Mouse (Mus musculus): Measurements from ENCODE around the gene Pdk2. TPM values are rescaled to one million over a fixed set of nuclear protein-coding genes. Genes with fewer than 3 reads are reported as not detected.

Gene Pdk2
- polyA plus RNA-seq, 1 experiment from 2014 or later = 113 TPM

DNA sequence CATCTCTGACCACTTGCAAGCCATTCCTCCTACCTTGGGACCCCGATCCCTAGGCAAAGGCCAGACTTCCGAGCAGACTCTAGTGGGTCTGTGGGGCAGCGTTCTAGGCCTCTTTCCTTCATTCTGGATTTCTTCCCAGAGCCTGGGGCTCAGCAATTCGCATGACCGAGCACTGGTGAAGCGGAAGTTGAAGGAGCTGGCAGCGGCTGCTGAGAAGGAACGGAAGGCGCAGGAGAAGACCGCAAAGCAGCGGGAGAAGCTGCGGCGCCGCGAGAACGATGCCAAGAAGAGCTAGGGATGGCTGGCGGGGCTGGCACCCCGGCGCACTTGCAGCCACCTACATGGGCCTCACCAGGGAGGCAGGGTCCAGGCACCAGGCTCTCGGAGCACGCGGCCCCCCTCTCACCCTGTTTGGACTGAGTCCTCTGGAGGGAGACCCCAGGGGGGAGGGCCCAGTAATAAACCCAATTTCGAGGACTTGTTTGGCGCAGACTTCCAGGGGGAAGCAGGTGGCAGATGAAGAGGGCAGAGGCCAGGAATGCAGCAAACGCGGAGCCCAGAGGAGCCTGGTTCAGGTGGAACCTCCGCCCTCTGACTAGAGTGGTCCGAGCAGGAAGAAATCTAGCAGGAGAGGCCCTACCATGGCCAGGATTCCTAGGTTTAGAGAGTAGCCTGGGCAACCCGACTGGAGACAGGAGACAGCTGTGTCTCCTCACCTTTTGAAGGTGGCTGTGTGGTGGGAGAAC is 16.5 kb downstream of the Pdk2 start:
- ATAC-seq (ENCODE audit: insufficient number of reproducible peaks, insufficient read depth, low FRiP score, low read depth) = no peak
- H3K9me3 ChIP-seq (ENCODE audit: control insufficient read depth, low read length) = 0 out of 2 replicates have a peak, but pooled peaks cover 3% of the 10 kb centered on the region
- no peak overlapping the region for H3K4me2 ChIP-seq (ENCODE audit: low read length)
- WGBS = 65% methylated on average over 29 of the region's 29 CpGs
- H3K27ac ChIP-seq (replicated peaks in 1 of 2; ENCODE audit: control insufficient read depth in 1 of 2, insufficient read depth in 1 of 2, low read depth in 2 of 2, low read length in 2 of 2) = no peak overlapping the region
- no peak overlapping the region for H3K4me3 ChIP-seq (ENCODE audit: control insufficient read depth in 1 of 2, insufficient read depth in 1 of 2, low read depth in 1 of 2, low read length in 2 of 2)
- no peaks in the 10 kb centered on the region; a peak in 1 of 4 replicates for H3K4me1 ChIP-seq (ENCODE audit: control insufficient read depth in 2 of 2, insufficient read depth in 2 of 2, low read length in 2 of 2)
- H3K27me3 ChIP-seq (ENCODE audit: control insufficient read depth, insufficient read depth, low read length) = peaks cover 6% of the 10 kb centered on the region; the same call in 1 of the 2 replicates
- peaks cover 85% of the 10 kb centered on the region for H3K36me3 ChIP-seq (ENCODE audit: control insufficient read depth, insufficient read depth, low read length)
- no peak overlapping the region for H3K9ac ChIP-seq (ENCODE audit: low read length)

DNA sequence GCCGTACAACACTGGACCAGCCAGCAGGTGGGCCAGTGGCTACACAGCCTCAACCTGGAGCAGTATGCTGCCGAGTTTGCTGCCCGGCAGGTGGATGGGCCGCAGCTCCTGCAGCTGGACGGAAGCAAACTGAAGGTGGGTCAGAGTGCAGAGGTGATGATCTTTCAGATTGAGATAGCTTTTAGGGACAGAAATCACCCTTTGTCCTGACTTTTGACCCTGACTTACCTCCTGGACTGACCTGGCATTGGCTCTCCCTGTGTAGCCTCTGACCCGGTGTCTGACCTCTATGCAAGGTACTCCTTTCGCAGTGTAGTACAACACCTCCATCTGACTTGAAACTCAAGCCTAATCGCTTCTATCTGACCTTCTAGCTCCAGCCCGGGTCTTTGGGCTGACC is 17.7 kb downstream of the Pdk2 start:
- H3K4me2 ChIP-seq (ENCODE audit: low read length) = no peak overlapping the region
- no peak overlapping the region for H3K27ac ChIP-seq (replicated peaks in 1 of 2; ENCODE audit: control insufficient read depth in 1 of 2, insufficient read depth in 1 of 2, low read depth in 2 of 2, low read length in 2 of 2)
- H3K4me3 ChIP-seq (ENCODE audit: control insufficient read depth in 1 of 2, insufficient read depth in 1 of 2, low read depth in 1 of 2, low read length in 2 of 2) = no peak overlapping the region
- ATAC-seq (ENCODE audit: insufficient number of reproducible peaks, insufficient read depth, low FRiP score, low read depth) = no peak
- H3K27me3 ChIP-seq (ENCODE audit: control insufficient read depth, insufficient read depth, low read length) = peaks cover 11% of the 10 kb centered on the region; the same call in 1 of the 2 replicates
- WGBS = 95% methylated on average over 9 of the region's 9 CpGs
- no peak overlapping the region for H3K9ac ChIP-seq (ENCODE audit: low read length)
- H3K4me1 ChIP-seq (ENCODE audit: control insufficient read depth in 2 of 2, insufficient read depth in 2 of 2, low read length in 2 of 2) = no peaks in the 10 kb centered on the region; a peak in 1 of 4 replicates
- peaks cover 76% of the 10 kb centered on the region for H3K36me3 ChIP-seq (ENCODE audit: control insufficient read depth, insufficient read depth, low read length)
- H3K9me3 ChIP-seq (ENCODE audit: control insufficient read depth, low read length) = 0 out of 2 replicates have a peak, but pooled peaks cover 3% of the 10 kb centered on the region

DNA sequence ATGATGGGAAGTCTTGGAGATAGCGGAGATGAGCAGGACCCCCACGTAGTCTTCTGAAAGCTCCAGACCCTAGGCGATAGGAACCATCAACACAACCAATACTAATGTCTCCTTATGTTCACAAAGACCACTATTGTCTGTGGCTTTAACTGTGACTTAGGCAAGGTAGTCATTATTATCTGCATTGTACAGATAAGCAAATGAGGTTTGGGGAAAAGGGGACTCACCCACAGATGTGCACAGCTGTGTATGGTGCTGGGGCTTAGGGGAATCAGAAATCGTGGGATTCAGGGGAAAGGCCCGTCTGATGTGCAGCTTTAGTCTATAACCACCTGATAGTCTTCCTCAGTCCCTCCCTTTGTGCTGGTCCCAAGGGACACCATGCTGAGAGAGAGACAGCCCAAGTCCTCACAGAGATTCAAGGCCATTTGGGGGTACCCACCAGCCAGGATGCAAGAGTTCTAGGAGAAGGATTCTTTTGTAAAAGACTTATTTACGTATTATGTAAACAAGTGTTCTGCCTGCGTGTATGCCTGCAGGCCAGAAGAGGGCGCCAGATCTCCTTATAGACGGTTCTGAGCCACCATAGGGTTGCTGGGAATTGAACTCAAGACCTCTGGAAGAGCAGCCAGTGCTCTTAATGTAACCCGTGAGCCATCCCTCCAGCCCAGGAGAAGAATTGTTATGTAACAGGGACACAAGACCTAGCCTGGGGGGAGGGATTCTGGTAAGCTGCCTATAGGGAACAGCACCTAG is 18.7 kb downstream of the Pdk2 start:
- Histone ChIP-seq H3K4me2 (ENCODE audit: low read length) (no peak overlapping the region), H3K27me3 (ENCODE audit: control insufficient read depth, insufficient read depth, low read length) (peaks cover 11% of the 10 kb centered on the region; the same call in 1 of the 2 replicates), H3K9me3 (ENCODE audit: control insufficient read depth, low read length) (0 out of 2 replicates have a peak, but pooled peaks cover 3% of the 10 kb centered on the region), H3K4me3 (ENCODE audit: control insufficient read depth in 1 of 2, insufficient read depth in 1 of 2, low read depth in 1 of 2, low read length in 2 of 2) (no peak overlapping the region), H3K36me3 (ENCODE audit: control insufficient read depth, insufficient read depth, low read length) (peaks cover 67% of the 10 kb centered on the region), H3K4me1 (ENCODE audit: control insufficient read depth in 2 of 2, insufficient read depth in 2 of 2, low read length in 2 of 2) (no peaks in the 10 kb centered on the region; a peak in 1 of 4 replicates), H3K27ac (replicated peaks in 1 of 2; ENCODE audit: control insufficient read depth in 1 of 2, insufficient read depth in 1 of 2, low read depth in 2 of 2, low read length in 2 of 2) (no peak overlapping the region), H3K9ac (ENCODE audit: low read length) (no peak overlapping the region)
- WGBS = 70% methylated on average over 10 of the region's 10 CpGs
- no peak for ATAC-seq (ENCODE audit: insufficient number of reproducible peaks, insufficient read depth, low FRiP score, low read depth)

DNA sequence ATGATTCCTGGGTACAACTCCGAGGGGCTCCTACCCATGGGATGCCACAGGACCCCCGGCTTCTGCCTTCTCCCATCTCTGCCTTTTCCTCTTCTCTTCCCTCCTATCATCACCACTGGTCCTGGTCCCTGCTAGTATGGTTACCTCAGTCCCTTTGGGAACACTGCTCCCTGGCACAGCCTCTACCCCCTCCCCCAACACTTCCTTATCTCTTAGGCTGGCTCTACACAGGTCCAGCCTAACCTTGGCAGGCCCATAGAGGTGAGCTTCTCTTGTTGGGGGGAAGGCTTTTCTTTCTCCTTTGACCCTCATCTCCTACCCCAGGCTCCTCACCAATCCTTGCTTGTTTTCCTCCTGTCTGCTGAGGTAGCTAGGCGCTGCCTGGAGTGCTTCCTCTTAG is 25.7 kb downstream of the Pdk2 start:
- ATAC-seq (ENCODE audit: insufficient number of reproducible peaks, insufficient read depth, low FRiP score, low read depth) = 0 out of 2 replicates have a peak, but pooled peaks have one; percentile 52

DNA sequence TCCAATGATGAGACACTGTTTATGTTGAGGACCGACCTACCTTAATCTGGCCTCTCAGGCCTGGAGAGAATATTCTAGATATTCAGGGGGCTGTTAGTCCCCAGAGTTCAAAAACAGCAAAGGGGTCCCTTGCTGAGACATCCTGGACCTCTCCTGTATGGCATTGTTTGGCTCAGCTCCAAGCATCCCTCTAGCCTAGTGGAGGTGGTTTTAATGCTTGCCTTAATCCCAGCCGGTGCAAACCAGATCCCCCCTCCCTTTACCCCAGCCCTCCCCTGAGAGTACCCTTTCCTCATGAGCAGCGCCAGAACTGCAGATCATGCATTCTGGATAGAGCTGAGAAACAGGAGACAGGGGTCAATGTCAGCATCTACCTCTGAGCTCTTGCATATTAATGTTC is 28.7 kb downstream of the Pdk2 start:
- H3K27me3 ChIP-seq (ENCODE audit: control insufficient read depth, insufficient read depth, low read length) = no peaks in the 10 kb centered on the region
- no peak for ATAC-seq (ENCODE audit: insufficient number of reproducible peaks, insufficient read depth, low FRiP score, low read depth)
- H3K9ac ChIP-seq (ENCODE audit: low read length) = no peak overlapping the region
- H3K36me3 ChIP-seq (ENCODE audit: control insufficient read depth, insufficient read depth, low read length) = peaks cover 6% of the 10 kb centered on the region; the same call in 1 of the 2 replicates
- H3K4me2 ChIP-seq (ENCODE audit: low read length) = no peak overlapping the region
- no peak overlapping the region for H3K4me3 ChIP-seq (ENCODE audit: control insufficient read depth in 1 of 2, insufficient read depth in 1 of 2, low read depth in 1 of 2, low read length in 2 of 2)
- no peaks in the 10 kb centered on the region for H3K9me3 ChIP-seq (ENCODE audit: control insufficient read depth, low read length)
- peaks cover 26 to 39% of the 10 kb centered on the region in 2 experiments for H3K4me1 ChIP-seq (ENCODE audit: control insufficient read depth in 2 of 2, insufficient read depth in 2 of 2, low read length in 2 of 2)
- H3K27ac ChIP-seq (replicated peaks in 1 of 2; ENCODE audit: control insufficient read depth in 1 of 2, insufficient read depth in 1 of 2, low read depth in 2 of 2, low read length in 2 of 2) = no peak overlapping the region
- 38% methylated on average over 3 of the region's 3 CpGs for WGBS

More for the DNA sequence above, 25.7 kb downstream of the Pdk2 start:
- Histone ChIP-seq H3K36me3 (ENCODE audit: control insufficient read depth, insufficient read depth, low read length) (peaks cover 16% of the 10 kb centered on the region; the same call in 1 of the 2 replicates), H3K4me2 (ENCODE audit: low read length) (no peak overlapping the region), H3K9me3 (ENCODE audit: control insufficient read depth, low read length) (no peaks in the 10 kb centered on the region), H3K4me3 (ENCODE audit: control insufficient read depth in 1 of 2, insufficient read depth in 1 of 2, low read depth in 1 of 2, low read length in 2 of 2) (no peak overlapping the region), H3K27ac (replicated peaks in 1 of 2; ENCODE audit: control insufficient read depth in 1 of 2, insufficient read depth in 1 of 2, low read depth in 2 of 2, low read length in 2 of 2) (0 out of 4 replicates have a peak overlapping the region, but pooled peaks of 1 of the 2 experiments have one; percentile 19), H3K4me1 (ENCODE audit: control insufficient read depth in 2 of 2, insufficient read depth in 2 of 2, low read length in 2 of 2) (peaks cover 17 to 27% of the 10 kb centered on the region in 2 experiments; a peak in 3 of 4 replicates), H3K27me3 (ENCODE audit: control insufficient read depth, insufficient read depth, low read length) (peaks cover 11% of the 10 kb centered on the region; the same call in 1 of the 2 replicates), H3K9ac (ENCODE audit: low read length) (peak overlapping the region; percentile 34; the same call in 1 of the 2 replicates)
- 41% methylated on average over 3 of the region's 3 CpGs for WGBS

DNA sequence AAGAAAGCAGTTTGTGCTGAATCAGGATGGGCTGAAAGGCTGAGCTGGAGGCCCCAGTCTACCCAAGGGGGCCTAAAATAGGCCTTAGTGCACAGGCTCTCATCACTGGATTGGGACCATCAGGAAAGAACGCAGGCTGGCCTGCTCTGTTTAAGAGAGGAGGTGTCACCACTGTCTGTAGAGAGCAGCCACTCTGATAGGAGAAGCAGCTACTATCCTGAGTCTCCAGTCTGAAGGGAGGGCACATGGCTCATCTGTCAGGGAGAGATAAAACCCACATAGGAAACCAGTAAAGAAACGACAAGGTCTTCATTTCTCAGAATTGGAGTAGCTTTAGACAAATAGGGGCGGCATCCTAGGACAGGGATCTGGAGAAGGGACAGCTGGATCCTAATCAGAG is 29.1 kb downstream of the Pdk2 start:
- H3K27ac ChIP-seq (replicated peaks in 1 of 2; ENCODE audit: control insufficient read depth in 1 of 2, insufficient read depth in 1 of 2, low read depth in 2 of 2, low read length in 2 of 2) = 0 out of 4 replicates have a peak overlapping the region, but pooled peaks of 1 of the 2 experiments have one; percentile 35
- H3K9me3 ChIP-seq (ENCODE audit: control insufficient read depth, low read length) = no peaks in the 10 kb centered on the region
- peaks cover 6% of the 10 kb centered on the region; the same call in 1 of the 2 replicates for H3K36me3 ChIP-seq (ENCODE audit: control insufficient read depth, insufficient read depth, low read length)
- 0 out of 2 replicates have a peak overlapping the region, but pooled peaks have one; percentile 18 for H3K9ac ChIP-seq (ENCODE audit: low read length)
- 27% methylated on average over 3 of the region's 3 CpGs for WGBS
- H3K4me3 ChIP-seq (ENCODE audit: control insufficient read depth in 1 of 2, insufficient read depth in 1 of 2, low read depth in 1 of 2, low read length in 2 of 2) = no peak overlapping the region
- H3K27me3 ChIP-seq (ENCODE audit: control insufficient read depth, insufficient read depth, low read length) = no peaks in the 10 kb centered on the region
- ATAC-seq (ENCODE audit: insufficient number of reproducible peaks, insufficient read depth, low FRiP score, low read depth) = no peak
- H3K4me1 ChIP-seq (ENCODE audit: control insufficient read depth in 2 of 2, insufficient read depth in 2 of 2, low read length in 2 of 2) = peaks cover 27 to 39% of the 10 kb centered on the region in 2 experiments
- H3K4me2 ChIP-seq (ENCODE audit: low read length) = peak overlapping the region; percentile 92

DNA sequence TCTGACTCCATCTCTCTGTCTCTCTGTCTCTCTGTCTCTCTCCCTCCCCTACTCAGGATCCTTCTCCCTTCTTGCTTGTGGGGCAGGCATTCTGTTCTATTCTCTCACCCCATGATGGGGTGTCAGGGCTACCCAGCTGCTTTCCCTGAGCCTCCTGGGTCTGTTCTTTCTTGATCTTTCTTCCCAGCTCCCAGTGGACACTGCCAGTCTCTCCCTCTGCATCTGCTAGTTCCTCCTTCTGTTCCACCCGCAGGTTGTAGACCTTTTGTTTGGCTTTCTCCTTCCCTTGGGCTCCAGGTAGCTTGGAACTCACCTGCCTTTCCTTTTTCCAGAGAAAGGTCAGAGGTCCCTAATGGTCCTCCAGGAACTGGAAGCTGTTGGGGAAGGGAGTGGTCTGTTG is 29.7 kb downstream of the Pdk2 start:
- no peaks in the 10 kb centered on the region for H3K9me3 ChIP-seq (ENCODE audit: control insufficient read depth, low read length)
- H3K27ac ChIP-seq (replicated peaks in 1 of 2; ENCODE audit: control insufficient read depth in 1 of 2, insufficient read depth in 1 of 2, low read depth in 2 of 2, low read length in 2 of 2) = peak overlapping the region in 1 of 2 experiments; percentile 35; a peak in 1 of 4 replicates
- no peaks in the 10 kb centered on the region for H3K27me3 ChIP-seq (ENCODE audit: control insufficient read depth, insufficient read depth, low read length)
- 0 out of 2 replicates have a peak overlapping the region, but pooled peaks have one; percentile 52 for H3K9ac ChIP-seq (ENCODE audit: low read length)
- H3K4me2 ChIP-seq (ENCODE audit: low read length) = peak overlapping the region; percentile 92
- H3K36me3 ChIP-seq (ENCODE audit: control insufficient read depth, insufficient read depth, low read length) = peaks cover 4% of the 10 kb centered on the region; the same call in 1 of the 2 replicates
- ATAC-seq (ENCODE audit: insufficient number of reproducible peaks, insufficient read depth, low FRiP score, low read depth) = no peak
- peaks cover 30 to 39% of the 10 kb centered on the region in 2 experiments for H3K4me1 ChIP-seq (ENCODE audit: control insufficient read depth in 2 of 2, insufficient read depth in 2 of 2, low read length in 2 of 2)
- H3K4me3 ChIP-seq (ENCODE audit: control insufficient read depth in 1 of 2, insufficient read depth in 1 of 2, low read depth in 1 of 2, low read length in 2 of 2) = peak overlapping the region; percentile 19 to 67; a peak in 2 of 4 replicates
- 42% methylated on average over 1 of the region's 1 CpGs for WGBS

Data from heart, embryonic 14.5 days (tissue).